Mouse (Mus musculus): ENCODE data around the gene Cd200r1. TPM values are rescaled to one million over a fixed set of nuclear protein-coding genes. Genes with fewer than 3 reads are reported as not detected.

The Cd200r1 gene
- polyA plus RNA-seq, 1 experiment = not detected

- Histone ChIP-seq H3K27ac (ENCODE audit: insufficient read depth, low read length) (no peak overlapping the region), H3K9me3 (replicated peaks; ENCODE audit: control insufficient read depth, insufficient read depth, low read length, poor library complexity, severe bottlenecking) (no peaks in the 10 kb centered on the region), H3K4me1 (ENCODE audit: control insufficient read depth, insufficient read depth, low read length) (peaks cover 4% of the 10 kb centered on the region), H3K4me3 (ENCODE audit: low read depth, low read length) (no peak overlapping the region), H3K9ac (ENCODE audit: low read depth, poor library complexity, severe bottlenecking) (no peak overlapping the region), H3K27me3 (ENCODE audit: control insufficient read depth, insufficient read depth, low read length, poor library complexity, severe bottlenecking) (no peaks in the 10 kb centered on the region), H3K36me3 (ENCODE audit: control insufficient read depth, insufficient read depth, low read length, poor library complexity, severe bottlenecking) (peaks cover 11% of the 10 kb centered on the region)
- TF ChIP-seq POLR2A (IDR thresholded peaks at IDR 0.05; ENCODE audit: insufficient read depth, low read length) = no peak
- no peak for TF ChIP-seq CTCF (IDR thresholded peaks at IDR 0.05; ENCODE audit: low read depth, low read length)
- no peak for TF ChIP-seq EP300 (IDR thresholded peaks at IDR 0.05; ENCODE audit: insufficient read depth, low read depth, low read length)
Measured at GRCm38 (mm10) chr16:44720518-44720917, 45.0 kb upstream of the Cd200r1 start.

DNA sequence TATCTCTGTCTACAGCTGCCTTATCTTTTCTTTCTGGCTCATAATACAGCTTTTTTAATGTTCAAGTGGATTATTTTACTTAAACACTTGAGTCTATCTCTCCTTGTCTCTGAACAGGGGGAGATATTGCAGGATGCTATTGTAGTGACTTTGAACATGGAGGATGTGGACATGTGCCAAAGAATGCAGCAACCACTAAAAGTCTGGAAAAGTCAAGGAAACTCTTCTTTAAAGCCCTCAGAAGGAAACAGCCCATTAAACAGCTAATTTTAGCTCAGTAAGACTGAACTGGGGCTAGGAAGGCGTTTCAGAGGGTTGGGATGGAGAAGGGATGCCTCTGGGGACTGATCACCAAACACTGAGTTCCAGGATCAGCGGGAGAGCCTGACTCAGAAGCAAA is 42.9 kb upstream of the Cd200r1 start:
- Histone ChIP-seq H3K36me3 (ENCODE audit: control insufficient read depth, insufficient read depth, low read length, poor library complexity, severe bottlenecking) (peaks cover 20% of the 10 kb centered on the region), H3K4me1 (ENCODE audit: control insufficient read depth, insufficient read depth, low read length) (peaks cover 2% of the 10 kb centered on the region), H3K9ac (ENCODE audit: low read depth, poor library complexity, severe bottlenecking) (no peak overlapping the region), H3K4me3 (ENCODE audit: low read depth, low read length) (no peak overlapping the region), H3K27ac (ENCODE audit: insufficient read depth, low read length) (no peak overlapping the region), H3K9me3 (replicated peaks; ENCODE audit: control insufficient read depth, insufficient read depth, low read length, poor library complexity, severe bottlenecking) (no peaks in the 10 kb centered on the region), H3K27me3 (ENCODE audit: control insufficient read depth, insufficient read depth, low read length, poor library complexity, severe bottlenecking) (no peaks in the 10 kb centered on the region)
- TF ChIP-seq EP300 (IDR thresholded peaks at IDR 0.05; ENCODE audit: insufficient read depth, low read depth, low read length) = no peak
- TF ChIP-seq POLR2A (IDR thresholded peaks at IDR 0.05; ENCODE audit: insufficient read depth, low read length) = no peak
- TF ChIP-seq CTCF (IDR thresholded peaks at IDR 0.05; ENCODE audit: low read depth, low read length) = no peak

- H3K36me3 ChIP-seq (ENCODE audit: control insufficient read depth, insufficient read depth, low read length, poor library complexity, severe bottlenecking) = peaks cover 35% of the 10 kb centered on the region
- peak within 1 kb of the TSS; percentile 98 for H3K9ac ChIP-seq (ENCODE audit: low read depth, poor library complexity, severe bottlenecking)
- peak; percentile 69 for TF ChIP-seq POLR2A (IDR thresholded peaks at IDR 0.05; ENCODE audit: insufficient read depth, low read length)
- TF ChIP-seq EP300 (IDR thresholded peaks at IDR 0.05; ENCODE audit: insufficient read depth, low read depth, low read length) = no peak
- no peak for TF ChIP-seq CTCF (IDR thresholded peaks at IDR 0.05; ENCODE audit: low read depth, low read length)
- H3K4me1 ChIP-seq (ENCODE audit: control insufficient read depth, insufficient read depth, low read length) = peaks cover 2% of the 10 kb centered on the region
- H3K27ac ChIP-seq (ENCODE audit: insufficient read depth, low read length) = peak within 1 kb of the TSS; percentile 88
- no peaks in the 10 kb centered on the region for H3K9me3 ChIP-seq (replicated peaks; ENCODE audit: control insufficient read depth, insufficient read depth, low read length, poor library complexity, severe bottlenecking)
- H3K27me3 ChIP-seq (ENCODE audit: control insufficient read depth, insufficient read depth, low read length, poor library complexity, severe bottlenecking) = no peaks in the 10 kb centered on the region
- H3K4me3 ChIP-seq (ENCODE audit: low read depth, low read length) = peak within 1 kb of the TSS; percentile 100
Measured at GRCm38 (mm10) chr16:44724083-44724787, 41.3 kb upstream of the Cd200r1 start, which contains the start of gene Nepro. Gene Nepro (plus strand): TSS chr16:44724301.

GRCm38 (mm10) chr16:44724847-44725246 is 40.7 kb upstream of the Cd200r1 start:
- no peaks in the 10 kb centered on the region for H3K9me3 ChIP-seq (replicated peaks; ENCODE audit: control insufficient read depth, insufficient read depth, low read length, poor library complexity, severe bottlenecking)
- peaks cover 2% of the 10 kb centered on the region for H3K4me1 ChIP-seq (ENCODE audit: control insufficient read depth, insufficient read depth, low read length)
- no peaks in the 10 kb centered on the region for H3K27me3 ChIP-seq (ENCODE audit: control insufficient read depth, insufficient read depth, low read length, poor library complexity, severe bottlenecking)
- peaks cover 36% of the 10 kb centered on the region for H3K36me3 ChIP-seq (ENCODE audit: control insufficient read depth, insufficient read depth, low read length, poor library complexity, severe bottlenecking)
- TF ChIP-seq CTCF (IDR thresholded peaks at IDR 0.05; ENCODE audit: low read depth, low read length) = no peak
- H3K4me3 ChIP-seq (ENCODE audit: low read depth, low read length) = peak overlapping the region; percentile 100
- H3K27ac ChIP-seq (ENCODE audit: insufficient read depth, low read length) = peak overlapping the region; percentile 88
- H3K9ac ChIP-seq (ENCODE audit: low read depth, poor library complexity, severe bottlenecking) = peak overlapping the region; percentile 98

GRCm38 (mm10) chr16:44725286-44726223 is 40.0 kb upstream of the Cd200r1 start:
- no peak for TF ChIP-seq POLR2A (IDR thresholded peaks at IDR 0.05; ENCODE audit: insufficient read depth, low read length)
- peak; percentile 51 for TF ChIP-seq CTCF (IDR thresholded peaks at IDR 0.05; ENCODE audit: low read depth, low read length)
- TF ChIP-seq EP300 (IDR thresholded peaks at IDR 0.05; ENCODE audit: insufficient read depth, low read depth, low read length) = no peak
- no peaks in the 10 kb centered on the region for H3K27me3 ChIP-seq (ENCODE audit: control insufficient read depth, insufficient read depth, low read length, poor library complexity, severe bottlenecking)
- H3K4me1 ChIP-seq (ENCODE audit: control insufficient read depth, insufficient read depth, low read length) = peaks cover 2% of the 10 kb centered on the region
- H3K9me3 ChIP-seq (replicated peaks; ENCODE audit: control insufficient read depth, insufficient read depth, low read length, poor library complexity, severe bottlenecking) = no peaks in the 10 kb centered on the region
- H3K9ac ChIP-seq (ENCODE audit: low read depth, poor library complexity, severe bottlenecking) = peak overlapping the region; percentile 98
- H3K36me3 ChIP-seq (ENCODE audit: control insufficient read depth, insufficient read depth, low read length, poor library complexity, severe bottlenecking) = peaks cover 35% of the 10 kb centered on the region
- H3K4me3 ChIP-seq (ENCODE audit: low read depth, low read length) = peak overlapping the region; percentile 100
- H3K27ac ChIP-seq (ENCODE audit: insufficient read depth, low read length) = peak overlapping the region; percentile 88; the same call in 1 of the 2 replicates
